Mouse (Mus musculus): ENCODE data around the gene Cgnl1. TPM values are rescaled to one million over a fixed set of nuclear protein-coding genes. Genes with fewer than 3 reads are reported as not detected.

Cgnl1 gene
- polyA plus RNA-seq, 1 experiment = 24.6 TPM

DNA sequence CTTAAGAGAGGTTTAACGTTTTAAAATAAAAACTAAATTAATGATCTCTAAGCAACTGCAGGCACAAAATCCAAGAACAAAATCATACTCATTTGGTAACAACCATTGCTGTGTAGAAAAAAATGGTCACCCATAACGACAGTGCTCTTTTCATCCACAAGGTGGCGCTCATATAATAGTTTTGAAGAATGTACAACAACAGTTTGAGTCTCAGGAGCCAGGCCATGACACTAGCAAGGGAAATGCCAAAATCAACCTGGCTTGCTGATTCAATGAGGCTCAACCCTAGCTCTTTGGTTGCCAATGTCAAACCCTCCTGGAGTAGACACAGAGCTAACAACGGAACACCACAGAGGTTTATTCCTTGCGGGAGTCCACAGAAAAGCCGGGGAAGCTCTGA, 125.3 kb downstream of the Cgnl1 start:
- Histone ChIP-seq H3K27ac (ENCODE audit: insufficient read depth, low read length) (no peak overlapping the region), H3K4me3 (ENCODE audit: insufficient read depth, low read length) (no peak overlapping the region), H3K4me1 (ENCODE audit: control insufficient read depth, insufficient read depth, low read length) (no peaks in the 10 kb centered on the region)
- no peak for TF ChIP-seq CTCF (IDR thresholded peaks at IDR 0.05; ENCODE audit: borderline replicate concordance, insufficient read depth, low read length)
- TF ChIP-seq POLR2A (IDR thresholded peaks at IDR 0.05; ENCODE audit: low read depth, low read length) = no peak

DNA sequence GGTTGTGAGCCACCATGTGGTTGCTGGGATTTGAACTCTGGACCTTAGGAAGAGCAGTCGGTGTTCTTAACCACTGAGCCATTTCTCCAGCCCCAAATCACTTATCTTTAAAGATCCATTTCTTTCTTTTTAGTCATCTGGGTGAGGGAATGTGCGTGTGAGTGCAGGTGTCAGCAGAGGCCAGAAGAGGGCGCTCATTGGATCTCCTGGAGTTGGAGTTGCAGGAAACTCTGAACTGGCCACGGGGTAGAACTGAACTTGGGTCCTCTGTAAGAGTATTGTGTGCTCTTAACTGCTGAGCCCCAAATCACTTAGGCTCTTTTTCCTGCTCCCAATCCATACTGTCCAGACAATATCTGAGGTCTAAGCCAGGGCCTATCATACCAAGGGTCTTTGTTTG, 127.8 kb downstream of the Cgnl1 start:
- H3K4me3 ChIP-seq (ENCODE audit: insufficient read depth, low read length) = no peak overlapping the region
- no peak overlapping the region for H3K27ac ChIP-seq (ENCODE audit: insufficient read depth, low read length)
- no peaks in the 10 kb centered on the region for H3K4me1 ChIP-seq (ENCODE audit: control insufficient read depth, insufficient read depth, low read length)
- TF ChIP-seq POLR2A (IDR thresholded peaks at IDR 0.05; ENCODE audit: low read depth, low read length) (no peak), CTCF (IDR thresholded peaks at IDR 0.05; ENCODE audit: borderline replicate concordance, insufficient read depth, low read length) (no peak)

DNA sequence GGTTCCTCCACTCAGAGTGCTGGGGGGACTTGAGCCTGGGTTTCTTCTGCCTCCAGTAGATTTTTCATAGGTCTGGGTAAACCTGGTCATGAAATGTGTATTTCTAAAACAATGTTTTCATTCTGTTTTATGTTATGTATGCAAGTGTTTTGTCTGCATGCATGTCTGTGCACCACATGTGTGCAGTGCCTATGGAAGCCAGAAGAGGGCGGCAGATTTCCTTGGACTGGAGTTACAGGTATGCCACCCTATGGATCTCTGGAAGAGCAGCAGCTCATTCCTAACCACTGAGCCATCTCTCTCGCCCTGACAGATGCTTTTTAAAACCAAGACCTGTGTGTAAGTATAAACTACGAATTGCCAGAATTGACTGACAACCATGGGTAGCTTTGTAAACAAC, 129.1 kb downstream of the Cgnl1 start:
- Histone ChIP-seq H3K4me3 (ENCODE audit: insufficient read depth, low read length) (no peak overlapping the region), H3K27ac (ENCODE audit: insufficient read depth, low read length) (no peak overlapping the region), H3K4me1 (ENCODE audit: control insufficient read depth, insufficient read depth, low read length) (no peaks in the 10 kb centered on the region)
- TF ChIP-seq POLR2A (IDR thresholded peaks at IDR 0.05; ENCODE audit: low read depth, low read length) (no peak), CTCF (IDR thresholded peaks at IDR 0.05; ENCODE audit: borderline replicate concordance, insufficient read depth, low read length) (no peak; the same call in 1 of the 2 replicates)

DNA sequence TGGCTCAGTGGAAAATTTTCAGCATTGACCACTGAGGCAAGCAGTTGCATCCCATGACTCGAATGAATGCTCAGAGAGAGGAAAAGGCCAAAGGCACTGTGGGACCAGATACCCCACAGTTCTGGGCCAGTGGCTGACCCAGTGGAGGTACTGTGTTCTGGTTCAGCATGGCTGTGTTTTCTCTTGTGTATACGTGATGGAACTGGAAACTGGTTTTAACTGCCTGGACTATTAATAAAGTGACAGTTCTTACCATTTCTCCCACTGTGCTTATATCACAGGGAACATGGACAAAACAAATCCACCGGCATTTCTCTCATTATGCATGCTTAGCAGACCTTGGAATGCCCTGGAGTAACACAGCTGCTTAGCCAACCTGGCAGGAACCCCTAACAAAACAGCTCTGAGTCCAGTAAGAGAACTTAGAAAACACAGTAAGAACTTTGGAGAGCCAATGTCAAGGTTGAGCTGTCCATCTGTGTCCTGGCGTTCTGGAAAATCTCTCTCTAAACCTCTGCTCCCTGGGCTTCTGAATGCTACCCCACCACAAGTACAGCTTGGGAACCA, 131.0 kb downstream of the Cgnl1 start:
- H3K27ac ChIP-seq (ENCODE audit: insufficient read depth, low read length) = no peak overlapping the region
- no peak for TF ChIP-seq POLR2A (IDR thresholded peaks at IDR 0.05; ENCODE audit: low read depth, low read length)
- no peak for TF ChIP-seq CTCF (IDR thresholded peaks at IDR 0.05; ENCODE audit: borderline replicate concordance, insufficient read depth, low read length)
- no peak overlapping the region for H3K4me3 ChIP-seq (ENCODE audit: insufficient read depth, low read length)
- H3K4me1 ChIP-seq (ENCODE audit: control insufficient read depth, insufficient read depth, low read length) = no peaks in the 10 kb centered on the region

DNA sequence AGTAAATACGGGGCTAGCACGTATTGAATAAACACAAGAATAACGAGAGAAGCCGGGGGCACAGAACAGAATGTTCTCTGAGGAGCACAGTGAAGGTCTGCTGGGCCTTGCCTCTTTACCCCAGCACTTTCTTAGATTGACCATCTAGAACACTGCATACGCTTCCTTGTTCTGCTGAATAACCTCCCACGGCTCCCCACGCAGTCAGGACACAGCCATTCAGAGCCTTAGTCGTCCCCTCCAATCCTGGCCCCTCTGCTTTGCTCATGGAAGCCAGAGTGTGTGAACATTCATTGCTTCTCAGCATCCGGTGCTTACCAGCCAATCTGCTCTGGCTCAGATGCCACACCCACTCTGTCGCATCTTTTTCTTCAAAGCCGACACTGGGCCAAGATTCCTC, 133.2 kb downstream of the Cgnl1 start:
- Histone ChIP-seq H3K4me3 (ENCODE audit: insufficient read depth, low read length) (no peak overlapping the region), H3K4me1 (ENCODE audit: control insufficient read depth, insufficient read depth, low read length) (no peaks in the 10 kb centered on the region), H3K27ac (ENCODE audit: insufficient read depth, low read length) (no peak overlapping the region)
- TF ChIP-seq CTCF (IDR thresholded peaks at IDR 0.05; ENCODE audit: borderline replicate concordance, insufficient read depth, low read length) = no peak
- no peak for TF ChIP-seq POLR2A (IDR thresholded peaks at IDR 0.05; ENCODE audit: low read depth, low read length)

DNA sequence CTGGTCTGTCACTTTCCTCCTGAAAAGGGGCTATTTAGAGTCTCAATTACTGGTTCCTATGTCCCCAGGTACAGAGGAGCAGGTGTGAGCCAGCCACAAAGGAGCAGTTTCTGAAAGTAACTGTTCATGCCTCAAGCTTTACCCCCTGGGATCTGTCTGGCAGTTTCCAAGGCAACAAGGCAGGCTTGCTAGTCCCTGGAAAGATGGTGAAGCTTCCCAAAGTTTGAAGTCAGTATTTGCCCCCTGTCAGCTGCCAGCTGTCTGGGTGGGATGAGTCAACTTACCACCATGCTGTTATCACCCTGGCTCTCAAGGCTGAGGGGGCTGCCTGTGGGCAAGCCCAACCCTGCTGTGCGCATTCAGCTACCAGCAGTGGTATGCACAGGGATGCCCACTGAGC, 134.5 kb downstream of the Cgnl1 start:
- no peak for TF ChIP-seq CTCF (IDR thresholded peaks at IDR 0.05; ENCODE audit: borderline replicate concordance, insufficient read depth, low read length)
- TF ChIP-seq POLR2A (IDR thresholded peaks at IDR 0.05; ENCODE audit: low read depth, low read length) = no peak
- Histone ChIP-seq H3K4me3 (ENCODE audit: insufficient read depth, low read length) (no peak overlapping the region), H3K27ac (ENCODE audit: insufficient read depth, low read length) (no peak overlapping the region), H3K4me1 (ENCODE audit: control insufficient read depth, insufficient read depth, low read length) (no peaks in the 10 kb centered on the region)

DNA sequence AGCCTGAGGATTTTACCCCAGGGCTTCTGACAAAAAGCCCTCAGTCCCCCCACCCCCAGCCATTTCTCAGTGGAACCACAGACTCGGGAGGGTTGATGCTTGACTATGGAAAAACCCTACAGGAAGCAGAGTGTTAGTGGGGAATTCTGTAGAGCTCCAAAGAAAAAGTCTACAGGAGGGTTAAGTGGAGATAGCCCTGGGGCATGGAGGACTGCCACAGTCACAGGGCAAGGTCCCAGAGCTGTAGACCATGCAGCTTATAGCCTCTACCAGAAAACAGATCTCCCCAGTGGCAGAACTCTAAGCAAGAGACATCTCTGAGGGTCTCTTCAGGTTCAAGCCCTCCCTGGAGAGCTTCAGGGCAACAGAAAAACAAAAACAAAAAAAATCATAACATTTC, 135.8 kb downstream of the Cgnl1 start:
- no peak for TF ChIP-seq CTCF (IDR thresholded peaks at IDR 0.05; ENCODE audit: borderline replicate concordance, insufficient read depth, low read length)
- TF ChIP-seq POLR2A (IDR thresholded peaks at IDR 0.05; ENCODE audit: low read depth, low read length) = no peak
- Histone ChIP-seq H3K4me3 (ENCODE audit: insufficient read depth, low read length) (no peak overlapping the region), H3K27ac (ENCODE audit: insufficient read depth, low read length) (no peak overlapping the region), H3K4me1 (ENCODE audit: control insufficient read depth, insufficient read depth, low read length) (no peaks in the 10 kb centered on the region)

DNA sequence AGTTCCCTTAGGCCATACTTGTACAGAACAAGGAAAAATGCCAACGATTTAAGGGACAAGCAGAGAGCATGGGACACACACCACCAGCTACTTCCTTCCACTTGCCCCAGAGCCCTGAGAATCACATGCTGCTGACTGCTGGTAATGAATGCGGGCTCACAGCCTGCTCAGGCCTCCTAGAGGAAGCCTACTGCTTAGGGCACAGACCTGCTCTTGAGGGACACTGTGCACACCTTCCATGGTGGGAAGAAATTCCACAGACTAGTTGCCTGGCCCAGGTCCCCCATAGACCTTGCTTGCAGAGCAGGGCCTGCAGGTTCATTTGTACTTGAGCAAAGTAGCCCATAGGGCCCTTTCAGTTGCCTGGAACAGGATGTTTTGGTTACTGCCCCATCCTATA, 136.5 kb downstream of the Cgnl1 start:
- Histone ChIP-seq H3K27ac (ENCODE audit: insufficient read depth, low read length) (no peak overlapping the region), H3K4me3 (ENCODE audit: insufficient read depth, low read length) (no peak overlapping the region), H3K4me1 (ENCODE audit: control insufficient read depth, insufficient read depth, low read length) (no peaks in the 10 kb centered on the region)
- TF ChIP-seq POLR2A (IDR thresholded peaks at IDR 0.05; ENCODE audit: low read depth, low read length) = no peak
- TF ChIP-seq CTCF (IDR thresholded peaks at IDR 0.05; ENCODE audit: borderline replicate concordance, insufficient read depth, low read length) = no peak

DNA sequence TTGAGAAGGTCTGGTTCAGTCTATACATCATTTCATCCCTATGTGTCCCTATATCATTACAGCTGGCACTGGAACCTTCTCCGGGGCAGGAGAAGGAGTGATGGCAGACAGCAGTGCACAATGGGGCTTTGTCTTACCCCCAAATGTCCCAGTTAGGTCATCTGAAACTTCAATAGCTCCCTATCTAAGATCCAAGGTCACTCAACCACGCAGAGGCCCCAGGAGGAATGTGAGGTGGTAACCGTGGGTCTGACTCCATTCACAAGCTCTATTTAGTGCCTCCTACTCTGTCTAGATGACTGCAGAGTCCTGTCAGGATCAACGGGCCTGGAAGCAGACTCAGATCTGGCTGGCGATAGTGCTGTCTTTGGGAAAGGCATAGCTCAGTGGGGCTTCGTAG, 142.5 kb downstream of the Cgnl1 start:
- TF ChIP-seq CTCF (IDR thresholded peaks at IDR 0.05; ENCODE audit: borderline replicate concordance, insufficient read depth, low read length) (no peak), POLR2A (IDR thresholded peaks at IDR 0.05; ENCODE audit: low read depth, low read length) (no peak)
- Histone ChIP-seq H3K4me1 (ENCODE audit: control insufficient read depth, insufficient read depth, low read length) (peaks cover 6% of the 10 kb centered on the region; the same call in 1 of the 2 replicates), H3K4me3 (ENCODE audit: insufficient read depth, low read length) (no peak overlapping the region), H3K27ac (ENCODE audit: insufficient read depth, low read length) (no peak overlapping the region)

DNA sequence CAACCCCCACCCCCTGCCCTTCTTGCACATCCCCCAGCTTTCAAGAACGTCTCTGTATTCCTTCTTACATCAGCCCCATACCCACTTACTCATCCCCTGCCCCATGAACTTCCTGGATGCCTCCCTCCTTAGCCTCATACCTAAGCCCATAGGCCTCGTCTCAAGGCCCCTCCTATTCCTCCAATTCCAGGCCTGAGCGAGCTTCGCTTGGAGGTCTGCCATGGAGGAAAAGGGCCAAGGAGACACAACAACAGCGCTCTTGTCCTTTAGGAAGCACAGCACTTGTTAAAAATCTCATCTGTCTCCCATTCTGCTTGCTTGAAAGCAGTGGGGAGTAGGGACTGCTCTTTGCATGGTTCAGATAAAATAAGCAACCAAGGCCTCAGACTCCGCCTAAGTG, 143.1 kb downstream of the Cgnl1 start:
- Histone ChIP-seq H3K4me3 (ENCODE audit: insufficient read depth, low read length) (no peak overlapping the region), H3K4me1 (ENCODE audit: control insufficient read depth, insufficient read depth, low read length) (peaks cover 6% of the 10 kb centered on the region; the same call in 1 of the 2 replicates), H3K27ac (ENCODE audit: insufficient read depth, low read length) (no peak overlapping the region)
- TF ChIP-seq CTCF (IDR thresholded peaks at IDR 0.05; ENCODE audit: borderline replicate concordance, insufficient read depth, low read length) (no peak), POLR2A (IDR thresholded peaks at IDR 0.05; ENCODE audit: low read depth, low read length) (no peak)

DNA sequence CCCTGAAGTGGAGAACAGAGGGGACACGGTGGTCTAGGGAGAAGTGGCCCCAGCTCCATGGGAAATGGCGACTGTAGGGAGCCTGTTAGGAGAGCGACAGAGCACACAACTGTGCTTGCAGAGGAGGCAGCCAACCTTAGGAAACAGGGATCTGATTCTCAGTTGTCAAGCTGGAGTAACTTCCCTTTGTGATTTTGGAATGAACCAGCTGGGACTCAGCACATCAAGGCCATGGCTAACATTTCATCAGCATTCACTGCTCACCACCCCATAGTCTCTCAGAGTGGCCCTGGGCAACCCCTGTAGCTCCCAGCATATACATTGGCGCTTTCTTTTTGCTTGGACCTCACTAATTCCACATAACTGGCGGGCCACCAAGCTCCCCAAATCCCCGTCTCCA, 145.4 kb downstream of the Cgnl1 start:
- H3K27ac ChIP-seq (ENCODE audit: insufficient read depth, low read length) = no peak overlapping the region
- H3K4me3 ChIP-seq (ENCODE audit: insufficient read depth, low read length) = no peak overlapping the region
- TF ChIP-seq POLR2A (IDR thresholded peaks at IDR 0.05; ENCODE audit: low read depth, low read length) (no peak), CTCF (IDR thresholded peaks at IDR 0.05; ENCODE audit: borderline replicate concordance, insufficient read depth, low read length) (no peak)
- peaks cover 6% of the 10 kb centered on the region; the same call in 1 of the 2 replicates for H3K4me1 ChIP-seq (ENCODE audit: control insufficient read depth, insufficient read depth, low read length)

All from embryonic fibroblast, embryonic 13.5 days (primary cell).